ENCODE assay signal across 18 mouse cellular contexts in the genomic region with DNA sequence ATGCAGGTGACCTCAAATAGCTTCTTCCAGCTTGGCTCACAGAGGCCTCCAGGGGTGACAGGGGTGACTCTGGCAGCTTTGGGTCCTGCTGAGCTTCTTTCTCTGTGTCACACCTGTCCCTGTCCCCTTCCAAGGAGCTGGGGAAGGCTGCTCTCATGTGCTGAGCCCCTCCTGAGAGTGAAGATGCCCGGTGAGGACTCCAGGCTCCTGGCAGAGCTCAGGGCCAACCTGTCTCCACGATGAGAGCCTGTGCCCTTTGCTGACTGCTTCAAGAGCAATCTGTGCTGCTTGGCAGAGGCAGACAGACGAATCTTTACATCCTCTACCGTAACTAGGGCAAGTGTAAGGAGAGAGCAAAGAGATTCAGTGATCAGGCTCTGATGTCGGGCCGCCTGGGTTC. TPM values are rescaled to one million over a fixed set of nuclear protein-coding genes. Genes with fewer than 3 reads are reported as not detected.
DNase-seq lines count a peak whose midpoint lies in the region; ATAC-seq lines count a peak whose summit lies in the region.
"Had no signal": no experiment of that assay in that cellular context is flagged by ENCODE, and none has a peak within 500 bp of the region (broad histone marks: within the 10 kb centered on the region; RNA-seq: fewer than 3 reads in every experiment).

No protein-coding gene starts in this region.

- no peak for ATAC-seq in heart, embryonic 14.5 days (ENCODE audit: insufficient number of reproducible peaks, insufficient read depth, low FRiP score, low read depth)
- no peak for ATAC-seq in hindbrain, embryonic 14.5 days (ENCODE audit: low FRiP score)
- no peak for ATAC-seq in neural tube, embryonic 15.5 days (ENCODE audit: low FRiP score)
- ATAC-seq: intestine, embryonic 16.5 days; Patski had no signal

- no peaks in the 10 kb centered on the region for H3K27me3 ChIP-seq in heart, embryonic 14.5 days (ENCODE audit: control insufficient read depth, insufficient read depth, low read length)
- H3K27me3 ChIP-seq in hindbrain, embryonic 14.5 days (ENCODE audit: control insufficient read depth, insufficient read depth, low read length) = no peaks in the 10 kb centered on the region
- no peaks in the 10 kb centered on the region for H3K27me3 ChIP-seq in neural tube, embryonic 15.5 days (replicated peaks)
- H3K27me3 ChIP-seq: Patski; stomach, embryonic 15.5 days had no signal

- peak overlapping the region; percentile 38; the same call in 1 of the 2 replicates for H3K9ac ChIP-seq in heart, embryonic 14.5 days (ENCODE audit: low read length)
- H3K9ac ChIP-seq in hindbrain, embryonic 14.5 days = no peak overlapping the region
- 0 out of 2 replicates have a peak overlapping the region, but pooled peaks have one; percentile 10 for H3K9ac ChIP-seq in neural tube, embryonic 15.5 days (replicated peaks)
- H3K9ac ChIP-seq: liver, embryonic 13.5 days; stomach, embryonic 15.5 days had no signal

- H3K4me1 ChIP-seq in heart, embryonic 14.5 days (ENCODE audit: control insufficient read depth in 2 of 2, insufficient read depth in 2 of 2, low read length in 2 of 2) = peaks cover 52 to 56% of the 10 kb centered on the region in 2 experiments
- peaks cover 52% of the 10 kb centered on the region for H3K4me1 ChIP-seq in hindbrain, embryonic 14.5 days (replicated peaks; ENCODE audit: control insufficient read depth, insufficient read depth, low read length)
- peaks cover 28% of the 10 kb centered on the region for H3K4me1 ChIP-seq in neural tube, embryonic 15.5 days
- H3K4me1 ChIP-seq: stomach, embryonic 15.5 days had no signal

- no peaks in the 10 kb centered on the region for H3K36me3 ChIP-seq in heart, embryonic 14.5 days (ENCODE audit: control insufficient read depth, insufficient read depth, low read length)
- H3K36me3 ChIP-seq in hindbrain, embryonic 14.5 days (replicated peaks; ENCODE audit: control insufficient read depth, insufficient read depth) = no peaks in the 10 kb centered on the region
- no peaks in the 10 kb centered on the region for H3K36me3 ChIP-seq in neural tube, embryonic 15.5 days
- H3K36me3 ChIP-seq: liver, embryonic 13.5 days; stomach, embryonic 15.5 days had no signal

- H3K27ac ChIP-seq in heart, embryonic 14.5 days (replicated peaks in 1 of 2; ENCODE audit: control insufficient read depth in 1 of 2, insufficient read depth in 1 of 2, low read depth in 2 of 2, low read length in 2 of 2) = no peak overlapping the region
- H3K27ac ChIP-seq in hindbrain, embryonic 14.5 days = peak overlapping the region; percentile 47
- H3K27ac ChIP-seq in neural tube, embryonic 15.5 days (replicated peaks) = no peak overlapping the region
- H3K27ac ChIP-seq: liver, embryonic 13.5 days; stomach, embryonic 15.5 days had no signal

- no peaks in the 10 kb centered on the region for H3K9me3 ChIP-seq in heart, embryonic 14.5 days (ENCODE audit: control insufficient read depth, low read length)
- H3K9me3 ChIP-seq in hindbrain, embryonic 14.5 days (ENCODE audit: control insufficient read depth, low read length) = no peaks in the 10 kb centered on the region
- H3K9me3 ChIP-seq in neural tube, embryonic 15.5 days (replicated peaks) = no peaks in the 10 kb centered on the region
- H3K9me3 ChIP-seq: liver, embryonic 13.5 days; stomach, embryonic 15.5 days had no signal

- H3K4me2 ChIP-seq in heart, embryonic 14.5 days (ENCODE audit: low read length) = no peak overlapping the region
- no peak overlapping the region for H3K4me2 ChIP-seq in hindbrain, embryonic 14.5 days (replicated peaks)
- H3K4me2 ChIP-seq in neural tube, embryonic 15.5 days = no peak overlapping the region
- H3K4me2 ChIP-seq: liver, embryonic 13.5 days; stomach, embryonic 15.5 days had no signal

- no peak for DNase-seq in heart, adult 8-10 months (ENCODE audit: low spot score)
- DNase-seq in cerebellum, postnatal 10 days = peak; percentile 55 to 70
- no peak for DNase-seq in hindbrain, embryonic 14.5 days (ENCODE audit: low spot score)
- no peak for DNase-seq in left cerebral cortex, adult 9 months (ENCODE audit: low spot score in 2 of 2)
- DNase-seq in testis, postnatal 10 days (ENCODE audit: low spot score) = no peak
- DNase-seq: gastrocnemius, postnatal 36 days; heart, postnatal 10 days; kidney, postnatal 25 days; liver, embryonic 13.5 days; lung, postnatal 36 days; right cerebral cortex, postnatal 4 days; thymus, postnatal 36 days had no signal

- no peak overlapping the region for H3K4me3 ChIP-seq in heart, embryonic 14.5 days (ENCODE audit: control insufficient read depth in 1 of 2, insufficient read depth in 1 of 2, low read depth in 1 of 2, low read length in 2 of 2)
- no peak overlapping the region for H3K4me3 ChIP-seq in hindbrain, embryonic 14.5 days (replicated peaks; ENCODE audit: low read length)
- H3K4me3 ChIP-seq in neural tube, embryonic 15.5 days (replicated peaks) = no peak overlapping the region
- H3K4me3 ChIP-seq: liver, embryonic 13.5 days; stomach, embryonic 15.5 days had no signal

- 72% methylated on average over 6 of the region's 6 CpGs for WGBS in heart, embryonic 14.5 days
- WGBS in hindbrain, embryonic 14.5 days = 66% methylated on average over 6 of the region's 6 CpGs
- WGBS in neural tube, embryonic 15.5 days = 67% methylated on average over 6 of the region's 6 CpGs

RNA-seq across cellular contexts. Expression of a gene that starts 16.9 kb away (rescaled TPM):
- polyA plus RNA-seq in heart, embryonic 14.5 days (2014; fragmentation: Nextera tagmentation; extraction: Ambion mirVana) = not detected in 2 replicates
- total RNA-seq in heart, adult 8-10 months (2022) = not detected
- 0.37 TPM in 1 of 2 replicates, not detected in the other for polyA plus RNA-seq in hindbrain, embryonic 14.5 days (2014; fragmentation: Nextera tagmentation; extraction: Ambion mirVana)
- 0.13 and 0.15 TPM in 2 replicates for polyA plus RNA-seq in neural tube, embryonic 15.5 days (2015; fragmentation: Nextera tagmentation; extraction: Ambion mirVana)
- total RNA-seq: gastrocnemius, postnatal 36 days; heart, postnatal 10 days; left cerebral cortex, postnatal 10 days had no signal
- polyA plus RNA-seq: intestine, embryonic 16.5 days; liver, embryonic 13.5 days; Patski; stomach, embryonic 15.5 days had no signal

Comparison
In these comparisons a context has a peak if more than half of its experiments do, and no peak if none do; other contexts are left out.
1. DNase-seq: peak in cerebellum, postnatal 10 days (2 of 2); none in heart, adult 8-10 months (single experiment), hindbrain, embryonic 14.5 days (single experiment), left cerebral cortex, adult 9 months (0 of 2) and testis, postnatal 10 days (single experiment).